Mouse (Mus musculus) embryo, embryonic 9.5 days (tissue): Measurements from ENCODE around the gene Ank2.

Experiments
- DNase-seq: peaks from one replicate; pipeline ENCODE4 v3.0.0-alpha.2; 2017; ENCODE audit errors: extremely low spot score

Gene Ank2

GRCm38 (mm10) chr3:127498742-127499400 lies at the start of gene Ank2:
TSS of gene Ank2 (minus strand) at chr3:127499350.
- DNase-seq = peak; percentile 51

GRCm38 (mm10) chr3:127547882-127548281 lies 48.7 kb upstream of the Ank2 start:
- peak; percentile 38 for DNase-seq

GRCm38 (mm10) chr3:127544610-127545121 lies 45.5 kb upstream of the Ank2 start:
- no peak for DNase-seq

- DNase-seq = no peak
Measured at GRCm38 (mm10) chr3:127543976-127544375, 44.8 kb upstream of the Ank2 start.

GRCm38 (mm10) chr3:127539193-127539592 lies 40.0 kb upstream of the Ank2 start:
- no peak for DNase-seq

- DNase-seq = no peak
Measured at GRCm38 (mm10) chr3:127530293-127530692, 31.1 kb upstream of the Ank2 start.

GRCm38 (mm10) chr3:127529824-127530223 lies 30.7 kb upstream of the Ank2 start:
- no peak for DNase-seq

GRCm38 (mm10) chr3:127529210-127529609 lies 30.1 kb upstream of the Ank2 start:
- DNase-seq = no peak

GRCm38 (mm10) chr3:127527465-127528034 lies 28.4 kb upstream of the Ank2 start:
- DNase-seq = no peak

GRCm38 (mm10) chr3:127525188-127525819 lies 26.2 kb upstream of the Ank2 start:
- DNase-seq = no peak

- DNase-seq = no peak
Measured at GRCm38 (mm10) chr3:127521156-127521555, 22.0 kb upstream of the Ank2 start.

GRCm38 (mm10) chr3:127520300-127520699 lies 21.1 kb upstream of the Ank2 start:
- no peak for DNase-seq

GRCm38 (mm10) chr3:127515251-127515650 lies 16.1 kb upstream of the Ank2 start:
- no peak for DNase-seq

- DNase-seq = no peak
Measured at GRCm38 (mm10) chr3:127513699-127514098, 14.5 kb upstream of the Ank2 start.

- DNase-seq = no peak
Measured at GRCm38 (mm10) chr3:127512794-127513335, 13.7 kb upstream of the Ank2 start.

GRCm38 (mm10) chr3:127511786-127512746 lies 12.9 kb upstream of the Ank2 start:
- DNase-seq = no peak

GRCm38 (mm10) chr3:127507878-127508783 lies 9.0 kb upstream of the Ank2 start:
- no peak for DNase-seq

GRCm38 (mm10) chr3:127498197-127498741 lies 881 bp downstream of the Ank2 start:
- DNase-seq = peak; percentile 28

GRCm38 (mm10) chr3:127492663-127493062 lies 6.5 kb downstream of the Ank2 start:
- DNase-seq = no peak

- no peak for DNase-seq
Measured at GRCm38 (mm10) chr3:127487302-127487701, 11.8 kb downstream of the Ank2 start.
